Mouse (Mus musculus) C2C12 (cell line): ENCODE results near the gene 1700016D06Rik.
A peak's percentile ranks its signal among the peaks of the same experiment; 100 is the strongest.

Experiments
- CTCF ChIP-seq: IDR thresholded peaks from one replicate; pipeline ENCODE4 v1.5.1; 2011; ENCODE audit not compliant: control insufficient read depth, insufficient read depth, insufficient read length
- MAX ChIP-seq: IDR thresholded peaks from one replicate; pipeline ENCODE4 v1.6.1; 2011; ENCODE audit warnings: mild to moderate bottlenecking, control low read depth
- USF1 ChIP-seq: IDR thresholded peaks from one replicate; pipeline ENCODE4 v1.6.1; 2011; ENCODE audit warnings: low read depth, mild to moderate bottlenecking, control low read depth, moderate library complexity

DNA sequence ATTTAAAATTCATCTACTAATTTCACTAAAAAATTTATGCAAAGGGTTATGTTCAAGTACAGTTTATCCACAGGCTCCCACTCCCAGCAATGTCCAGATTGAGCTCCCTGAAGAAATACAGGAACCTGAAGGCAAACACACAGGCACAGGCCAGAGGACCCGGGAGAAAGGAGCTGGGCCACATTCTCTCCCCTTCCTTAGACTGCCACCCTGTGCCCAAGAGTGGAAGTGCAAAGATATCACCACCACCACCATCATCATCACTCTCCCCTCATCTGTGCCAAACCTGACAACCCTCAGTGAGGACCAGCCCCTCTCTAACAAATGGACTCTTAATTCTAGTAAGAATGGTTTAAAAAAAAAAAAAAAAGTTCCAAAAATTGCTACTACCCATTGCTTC, 84.6 kb downstream of the 1700016D06Rik start:
- no peak for TF ChIP-seq MAX
- no peak for TF ChIP-seq USF1
- peak; percentile 36 for TF ChIP-seq CTCF
